Mouse (Mus musculus) adrenal gland, postnatal 10 days (tissue): ENCODE results near the gene Camk1d. TPM values are rescaled to one million over a fixed set of nuclear protein-coding genes. Genes with fewer than 3 reads are reported as not detected.
A peak's percentile ranks its signal among the peaks of the same experiment; 100 is the strongest.
"Not testable (repeated sequence)": the region's sequence is repeated elsewhere in the genome, so short reads cannot be mapped to it uniquely, and the experiment has no call there.

Experiments
- DNase-seq: peaks from one replicate; pipeline ENCODE4 v3.0.0; 2021; ENCODE audit warnings: mixed read lengths
- total RNA-seq, 2 experiments: library from RNA; stranded (reverse); gene quantifications; 2 replicates each; pipeline ENCODE4 v1.2.3; 2021

Camk1d gene
- total RNA-seq, 2 experiments from 2014 or later, result 5.2 to 7.3 TPM

DNA sequence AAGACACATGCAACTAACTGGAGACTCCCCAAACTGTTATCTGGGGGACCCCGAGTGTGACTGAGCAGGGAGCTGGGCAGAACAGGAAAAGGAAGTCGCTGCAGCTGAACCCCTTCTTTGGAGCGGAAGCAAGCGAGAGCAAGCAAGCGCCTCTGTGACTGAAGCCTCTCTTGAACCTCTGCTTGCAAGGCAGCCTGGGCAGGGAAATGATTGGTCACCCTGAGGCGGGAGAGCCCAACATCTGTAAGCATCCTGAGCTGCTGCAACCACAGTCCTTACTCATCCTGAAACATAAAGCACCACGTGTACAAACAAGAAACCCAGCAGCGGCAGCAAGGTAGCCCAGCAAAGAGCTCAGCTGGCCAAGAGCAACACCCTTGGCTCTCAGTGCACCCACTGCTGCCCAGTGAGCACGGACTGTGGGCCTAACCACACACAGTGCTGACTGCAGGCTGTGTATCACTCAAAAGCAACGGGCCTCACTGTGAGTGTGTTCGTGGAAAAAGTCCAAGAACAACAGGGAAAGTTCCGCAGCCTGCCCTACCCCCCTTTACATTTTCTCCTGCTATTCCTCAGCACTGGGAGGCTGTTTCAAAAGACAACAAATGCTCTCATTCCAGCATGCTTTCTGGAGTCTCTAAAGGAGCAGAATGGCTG, 100.5 kb downstream of the Camk1d start:
- DNase-seq, result peak; percentile 10

DNA sequence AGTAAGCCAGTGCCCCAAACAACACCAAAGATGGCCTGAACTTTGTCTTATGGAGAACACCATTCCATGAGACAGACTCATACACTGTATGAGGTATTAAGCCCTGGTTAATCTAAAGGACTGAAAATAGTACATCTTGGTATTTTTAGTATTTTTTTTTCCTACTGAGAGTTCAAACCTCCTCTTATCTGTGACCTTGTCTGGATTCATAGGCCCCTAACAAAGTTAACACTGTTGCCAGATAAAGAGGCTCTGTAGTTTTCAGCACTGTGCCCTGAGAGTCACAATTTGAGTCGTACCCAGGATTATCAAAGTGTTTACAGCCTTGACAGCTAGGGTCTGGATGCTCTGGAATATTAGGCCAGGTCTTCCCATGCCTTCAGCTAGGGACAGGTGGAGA, 102.7 kb downstream of the Camk1d start:
- no peak for DNase-seq

DNA sequence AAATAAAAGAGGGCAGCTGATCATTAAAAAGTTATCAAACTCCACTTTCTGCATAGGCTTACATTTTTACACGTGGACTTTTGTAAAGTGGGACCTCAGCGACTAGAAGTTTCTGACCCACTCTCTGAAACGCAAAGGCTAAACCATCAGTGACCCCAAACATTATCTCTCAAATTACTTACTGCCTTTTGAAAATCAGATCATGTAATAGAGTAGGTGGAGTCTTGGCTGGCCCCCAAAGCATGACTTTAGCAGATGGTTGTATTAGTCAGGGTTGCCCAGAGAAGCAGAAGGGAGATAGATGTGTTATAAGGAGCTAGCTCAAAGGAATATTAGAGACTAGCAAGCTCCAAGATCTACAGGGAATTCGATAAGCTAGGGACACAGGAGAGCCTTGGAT, 103.8 kb downstream of the Camk1d start:
- DNase-seq, result no peak

DNA sequence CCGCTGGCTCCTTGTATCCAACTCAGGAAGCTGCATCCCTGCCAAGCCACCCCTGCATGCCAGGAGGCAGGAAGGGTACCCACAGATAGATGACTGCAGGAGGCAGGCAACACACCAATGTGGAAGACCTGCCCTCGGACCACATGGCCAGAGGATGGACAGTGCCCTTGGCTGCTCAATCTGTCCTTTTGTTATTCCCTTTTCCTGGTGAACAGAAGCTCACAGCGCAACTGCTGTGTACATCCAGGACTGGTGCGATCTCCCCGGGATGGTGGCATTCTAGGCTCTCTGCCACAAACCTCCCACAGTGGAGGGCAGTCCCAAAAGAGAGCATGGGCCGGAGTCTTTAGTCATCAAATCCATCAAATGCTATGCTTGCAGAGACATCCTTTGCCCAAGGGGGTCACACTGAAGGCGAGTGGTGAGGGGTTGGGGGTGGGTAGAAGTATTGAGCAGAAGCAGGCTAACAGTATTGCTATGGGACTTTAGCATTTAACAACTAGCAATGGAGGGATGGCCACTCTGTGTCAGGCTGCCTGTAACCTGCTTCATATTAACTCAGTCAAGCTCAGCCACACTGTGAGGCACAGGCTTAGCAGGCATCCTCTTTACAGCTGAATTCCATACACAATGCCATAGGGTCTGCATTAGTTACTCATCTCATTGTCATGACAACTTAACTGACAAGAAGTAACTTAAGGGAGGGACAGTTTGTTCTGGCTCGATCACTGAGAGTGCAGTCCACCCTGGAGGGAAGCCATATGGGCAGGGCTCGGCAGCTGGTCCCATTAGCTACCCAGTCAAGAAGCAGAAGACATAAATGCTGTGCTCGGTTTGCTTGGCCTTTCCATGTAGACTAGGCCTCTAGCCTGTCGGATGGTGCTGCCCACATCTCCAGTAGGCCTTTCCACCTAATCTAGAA, 106.1 kb downstream of the Camk1d start:
- DNase-seq, result no peak

DNA sequence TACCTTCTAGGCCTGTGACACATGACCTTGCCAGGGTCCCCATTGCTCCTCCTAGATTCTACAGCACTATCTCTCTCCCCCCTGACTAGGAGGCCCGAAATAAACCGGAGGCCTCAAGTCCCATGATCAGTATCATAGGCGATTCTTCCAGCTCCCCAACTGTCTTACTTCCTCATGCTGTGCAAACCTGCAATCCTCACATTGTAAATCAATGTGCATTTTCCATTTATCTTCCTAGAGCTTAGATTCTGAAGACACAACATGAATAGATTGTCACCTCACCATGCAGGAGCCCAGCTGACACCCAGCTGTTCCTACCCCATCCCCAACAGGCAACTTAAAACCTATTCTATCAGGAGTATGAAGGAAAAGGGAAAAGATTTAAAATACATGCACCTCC, 108.5 kb downstream of the Camk1d start:
- DNase-seq, result no peak

DNA sequence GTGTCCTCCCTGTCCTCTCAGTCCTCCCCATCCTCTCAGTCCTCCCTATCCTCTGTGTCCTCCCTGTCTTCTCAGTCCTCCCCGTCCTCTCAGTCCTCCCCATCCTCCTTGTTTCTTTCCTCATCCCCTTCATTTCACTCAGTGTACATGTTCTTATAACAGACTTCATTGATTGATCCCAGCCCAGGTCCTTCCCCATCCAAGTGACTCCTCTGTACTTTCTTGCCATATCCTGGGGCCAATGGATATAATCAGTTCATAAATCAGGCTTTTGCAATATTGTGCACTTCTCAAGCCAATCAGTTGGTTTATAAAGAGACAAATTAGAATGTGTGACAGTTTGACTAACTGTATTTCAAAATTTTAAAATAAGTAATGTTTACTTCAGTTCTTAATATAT, 112.3 kb downstream of the Camk1d start:
- DNase-seq, result no peak

DNA sequence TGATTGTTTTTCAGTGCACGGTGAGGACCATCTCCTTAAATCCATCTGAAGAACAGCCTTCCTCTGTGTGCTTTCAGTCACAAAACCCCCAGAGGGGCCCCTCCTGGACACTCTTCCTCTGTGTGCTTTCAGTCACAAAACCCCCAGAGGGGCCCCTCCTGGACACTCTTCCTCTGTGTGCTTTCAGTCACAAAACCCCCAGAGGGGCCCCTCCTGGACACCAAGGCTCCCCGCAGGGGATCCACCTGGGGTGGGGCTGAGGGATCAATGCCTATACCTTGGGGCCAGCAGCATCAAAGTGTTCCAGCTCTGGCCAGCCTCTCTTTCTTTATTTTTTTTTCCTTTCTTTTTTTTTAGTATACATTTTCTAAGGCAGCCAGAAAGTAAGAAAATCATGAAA, 113.1 kb downstream of the Camk1d start:
- DNase-seq, result not testable (repeated sequence)

DNA sequence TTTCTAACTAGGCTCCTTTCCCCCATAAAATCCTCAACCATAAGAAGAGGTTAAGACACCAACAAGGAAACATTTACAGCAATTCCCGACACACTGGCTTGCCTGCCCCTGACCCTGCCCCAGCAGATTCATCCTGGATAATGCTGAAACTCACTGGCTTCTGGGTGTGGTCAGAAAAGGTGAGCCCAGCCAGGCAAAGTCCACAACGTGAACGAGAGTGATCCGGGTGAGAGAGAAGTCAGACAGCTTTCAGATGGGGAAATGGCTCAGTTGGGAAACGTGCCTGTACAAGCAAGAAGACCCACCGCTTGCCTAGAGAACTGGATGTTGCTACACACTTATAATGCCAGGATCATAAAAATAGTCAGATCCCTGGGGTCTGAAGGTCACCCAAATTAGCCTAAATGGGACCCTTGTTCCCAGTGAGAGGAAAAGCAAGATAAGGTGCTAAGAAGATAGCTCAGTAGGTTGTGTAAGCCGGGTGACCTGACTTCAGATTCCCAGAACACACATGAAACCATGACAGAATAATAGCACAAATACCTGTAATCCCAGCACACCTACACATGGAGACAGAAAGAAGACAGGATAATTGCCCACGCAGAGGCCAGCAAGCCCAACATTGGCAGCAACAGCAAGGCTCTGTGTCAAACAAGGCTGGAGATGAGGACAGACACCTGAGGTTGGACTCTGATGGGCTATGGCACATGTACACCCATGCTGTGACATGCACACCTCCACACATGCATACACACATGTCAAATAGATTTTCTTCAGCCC, 113.9 kb downstream of the Camk1d start:
- no peak for DNase-seq

DNA sequence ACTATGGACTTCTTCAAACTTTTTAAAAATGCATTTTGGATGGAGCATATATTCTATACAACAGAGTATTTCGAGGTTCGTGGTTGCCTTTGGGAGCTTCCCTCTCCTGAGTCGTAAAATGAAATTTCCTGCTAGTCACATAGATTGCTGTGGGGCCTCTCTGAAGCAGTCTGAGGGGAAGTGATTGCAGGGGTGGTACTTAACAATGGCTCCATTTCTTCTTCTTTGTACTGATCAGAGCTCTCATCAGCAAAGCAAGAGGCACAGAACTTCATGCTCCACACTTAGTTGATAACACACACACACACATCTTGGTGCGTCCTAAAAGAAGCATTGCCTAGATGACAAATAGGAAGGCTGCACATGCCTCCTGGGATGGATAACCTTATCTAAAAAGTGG, 114.6 kb downstream of the Camk1d start:
- DNase-seq, result no peak

- no peak for DNase-seq
Measured at GRCm38 (mm10) chr2:5598533-5598932, 115.8 kb downstream of the Camk1d start.

DNA sequence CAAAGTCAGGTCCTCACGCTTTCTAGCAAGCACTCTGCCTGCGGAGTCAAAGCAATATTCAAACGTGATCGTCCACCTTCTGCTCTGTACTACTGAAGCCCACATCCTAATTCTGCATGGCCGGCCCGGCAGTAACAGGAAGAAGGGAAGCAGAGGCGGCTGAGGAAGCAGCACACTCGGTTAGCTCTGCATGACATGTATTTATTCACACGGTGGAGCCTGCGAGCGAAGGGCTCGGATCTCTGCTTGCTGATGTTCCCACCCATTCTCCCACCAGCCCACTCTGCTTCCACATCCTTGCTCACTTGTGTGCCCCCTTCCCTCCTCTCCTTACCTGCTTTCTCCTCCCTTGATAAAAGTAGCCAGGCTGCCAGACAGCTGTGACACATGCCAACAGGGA, 117.4 kb downstream of the Camk1d start:
- DNase-seq, result no peak

DNA sequence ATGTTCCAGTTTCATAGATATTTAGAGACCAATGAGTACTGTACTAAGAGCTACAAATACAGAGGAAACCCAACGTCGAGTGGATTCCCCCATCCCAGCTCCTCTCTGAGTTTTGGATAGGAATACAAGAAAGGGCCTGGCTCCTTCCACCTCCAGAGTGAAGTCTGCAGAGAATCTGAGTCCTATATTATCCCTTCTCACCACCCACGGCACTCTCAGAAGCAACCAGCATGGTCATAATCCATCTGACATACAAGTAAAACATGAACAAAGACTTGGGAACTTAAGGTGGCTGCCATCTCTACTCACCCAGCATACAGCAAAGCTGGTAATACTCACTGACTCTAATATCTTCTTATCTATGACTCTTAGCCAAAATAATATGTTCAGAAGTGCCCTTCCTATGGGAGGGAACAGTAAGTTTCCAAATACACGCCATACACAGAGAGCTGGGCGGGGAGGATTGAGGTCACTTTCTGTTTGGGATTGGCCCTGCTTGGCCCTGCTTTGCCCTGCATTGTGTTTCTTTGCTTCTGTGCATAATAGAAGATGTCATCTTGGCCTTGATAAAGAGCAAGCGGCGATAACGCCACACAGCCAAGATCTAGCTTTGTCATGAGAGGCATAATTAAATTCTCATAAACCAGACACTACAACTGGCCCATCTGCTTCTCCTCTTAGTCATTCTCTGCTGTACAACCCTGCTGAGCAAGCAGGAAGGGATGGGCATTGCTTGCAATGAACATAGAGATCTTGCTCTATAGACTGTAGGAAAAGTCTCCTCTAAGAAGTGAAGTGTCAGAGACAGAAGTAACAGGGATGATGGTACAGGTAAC, 118.7 kb downstream of the Camk1d start:
- no peak for DNase-seq

DNA sequence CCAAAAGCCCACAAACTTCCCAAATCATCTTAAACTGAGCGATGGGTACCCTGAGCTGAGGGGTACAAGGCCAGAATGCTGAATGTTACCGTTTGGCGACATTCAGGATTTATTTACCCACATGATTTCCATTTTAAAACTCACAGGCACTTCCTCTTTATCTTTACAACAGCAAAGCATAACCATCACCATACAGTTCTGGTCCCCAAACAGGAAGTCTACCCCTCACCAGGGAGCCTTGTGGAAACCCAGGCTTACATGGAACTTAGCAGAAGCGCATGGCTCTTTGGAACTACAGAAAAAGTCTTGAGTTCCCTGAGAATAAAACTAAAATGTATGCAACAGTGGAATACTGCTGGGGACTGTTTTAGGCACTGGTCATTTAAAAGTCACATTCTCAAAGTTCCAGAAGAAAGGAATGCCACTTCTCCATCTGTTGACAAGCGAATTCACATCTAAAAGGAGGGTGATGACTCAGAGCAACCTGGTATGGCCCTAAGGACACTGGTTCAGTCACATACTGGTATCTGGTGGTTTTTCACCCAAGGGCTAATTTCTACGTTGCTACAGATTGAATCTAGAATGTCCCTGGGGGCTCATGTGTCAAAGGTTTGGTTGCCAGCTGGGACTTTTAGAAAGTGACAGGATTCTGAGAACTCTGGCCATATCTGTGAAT, 121.7 kb downstream of the Camk1d start:
- no peak for DNase-seq

GRCm38 (mm10) chr2:5590074-5590473, 124.2 kb downstream of the Camk1d start:
- no peak for DNase-seq

- no peak for DNase-seq
Measured at GRCm38 (mm10) chr2:5589163-5589562, 125.2 kb downstream of the Camk1d start.

GRCm38 (mm10) chr2:5588329-5588982, 125.9 kb downstream of the Camk1d start:
- DNase-seq, result no peak

DNA sequence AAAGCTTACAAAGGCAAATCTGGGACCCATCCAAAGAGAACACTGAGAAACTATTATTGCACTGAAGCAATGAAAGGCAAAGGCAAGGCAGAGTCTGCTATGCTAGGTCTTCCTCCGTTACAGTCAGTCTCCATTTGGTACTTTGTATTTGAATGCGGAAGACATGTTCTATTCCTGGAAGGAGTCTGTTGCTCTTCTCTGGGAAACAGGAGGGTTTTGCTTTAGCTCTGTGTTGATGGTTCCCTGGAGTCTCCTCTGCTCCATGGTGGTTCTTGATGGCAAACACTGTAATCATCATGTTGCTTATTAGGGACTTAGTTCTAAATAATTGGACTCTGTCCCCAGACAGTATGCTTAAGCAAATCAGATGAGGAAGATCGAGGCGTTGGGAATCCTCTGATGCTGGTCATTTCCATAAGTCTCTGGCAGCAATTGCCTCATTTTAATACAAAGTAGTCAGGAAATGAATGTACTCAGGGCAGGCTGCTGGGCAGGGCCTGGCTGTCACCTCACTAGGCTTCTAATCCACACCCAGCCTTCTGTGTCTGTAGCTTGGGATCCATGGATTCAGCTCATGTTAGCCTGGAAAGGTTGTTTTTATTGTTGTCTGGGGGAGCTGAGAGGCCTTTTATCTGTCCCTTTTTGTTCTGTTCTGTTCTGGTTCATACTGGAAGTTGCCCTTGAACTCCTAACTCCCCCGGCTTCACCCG, 129.8 kb downstream of the Camk1d start:
- DNase-seq, result no peak

DNA sequence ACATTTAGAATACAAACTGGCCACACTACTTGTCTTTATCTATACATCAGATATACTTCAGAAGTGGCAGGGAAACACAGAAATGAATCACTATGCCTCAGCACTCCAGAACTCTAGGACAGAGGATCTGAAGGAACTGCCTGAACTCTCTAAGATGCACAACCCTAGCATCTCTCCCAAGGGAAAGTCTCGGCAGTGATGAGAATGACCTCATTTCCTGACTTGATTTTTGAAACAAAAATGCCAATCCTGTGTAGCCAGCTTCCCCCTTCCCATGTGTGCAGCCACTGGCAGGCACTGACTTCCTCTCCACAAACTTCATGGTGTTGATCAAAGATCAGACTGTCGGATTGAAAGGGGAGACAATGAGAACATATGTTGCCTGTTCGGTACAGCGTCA, 134.9 kb downstream of the Camk1d start:
- no peak for DNase-seq

DNA sequence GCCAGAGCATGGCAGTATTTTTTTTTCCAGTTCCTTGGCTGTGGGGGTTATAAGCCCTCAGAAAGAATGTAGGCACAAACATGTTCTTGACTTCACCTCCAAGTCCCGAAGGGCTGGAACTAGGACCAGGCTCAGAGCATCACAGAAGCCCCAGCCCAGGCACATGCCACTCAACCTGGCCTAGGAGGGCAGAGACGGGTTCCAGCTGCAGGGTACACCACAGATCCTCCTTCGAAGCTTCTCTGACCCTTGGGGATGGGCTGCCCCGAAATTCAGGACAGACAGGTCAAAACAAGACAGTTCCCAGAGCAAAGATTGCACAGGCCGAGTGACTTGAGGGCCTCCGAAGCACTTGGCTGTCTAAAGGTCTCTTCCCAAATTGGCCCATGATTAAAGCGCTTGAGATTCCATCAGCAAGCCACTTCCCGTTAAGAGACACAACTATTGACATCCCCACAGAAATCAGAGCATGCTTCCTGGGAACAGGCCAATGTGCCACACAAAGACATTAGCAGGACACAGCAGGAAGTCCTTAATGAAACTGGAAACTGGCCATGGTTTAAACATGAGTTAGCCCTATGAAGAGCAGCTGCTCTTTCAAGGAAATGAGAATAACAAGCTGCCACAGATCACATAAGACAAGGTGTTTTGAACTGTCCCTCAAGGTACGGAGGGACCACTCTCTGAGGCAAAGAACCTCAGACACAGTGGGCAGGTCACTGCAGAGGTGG, 136.8 kb downstream of the Camk1d start:
- no peak for DNase-seq
